Mouse (Mus musculus) kidney, adult 2 months (tissue): ENCODE measurements around the gene B3gnt6.

Experiments used
- CTCF ChIP-seq: fragments of 200-500 bp; conservative IDR thresholded peaks from 2 replicates; pipeline ENCODE4 v1.5.1; 2011; ENCODE audit warnings: low read depth, mild to moderate bottlenecking, control low read depth, low read length, moderate library complexity, mixed read lengths; ENCODE audit not compliant: insufficient read depth, insufficient read length
- POLR2A ChIP-seq: fragments of 200-500 bp; IDR thresholded peaks from one replicate; pipeline ENCODE4 v1.6.1; 2011; ENCODE audit warnings: low read depth, low read length, control low read depth

- TF ChIP-seq CTCF, result no peak
- no peak for TF ChIP-seq POLR2A
Measured at GRCm38 (mm10) chr7:98145842-98146446, 53.3 kb downstream of the B3gnt6 start.
